Mouse (Mus musculus) embryonic facial prominence, embryonic 11.5 days (tissue): ENCODE results near the gene Six3. TPM values are rescaled to one million over a fixed set of nuclear protein-coding genes. Genes with fewer than 3 reads are reported as not detected.

Source experiments
- ATAC-seq: fragments of 200-750 bp; cut with Nextera tagmentation; replicated peaks from 2 replicates; pipeline ENCODE4 v1.8.0; 2017; ENCODE audit warnings: low read depth; ENCODE audit not compliant: insufficient number of reproducible peaks, low FRiP score, low TSS enrichment
- DNase-seq: peaks from one replicate; pipeline ENCODE4 v3.0.0-alpha.2; 2015; ENCODE audit warnings: low spot score
- H3K27ac ChIP-seq: fragments of 300-500 bp; sonication (generic); replicated peaks from 2 replicates; pipeline ENCODE4 v1.5.1; 2014; ENCODE audit warnings: mild to moderate bottlenecking, low read depth, low read length, control low read depth
- H3K27me3 ChIP-seq: fragments of 300-500 bp; sonication (generic); 2 replicates; pipeline ENCODE4 v1.6.1; 2014; ENCODE audit warnings: mild to moderate bottlenecking, low read length, moderate library complexity, mixed read lengths; ENCODE audit not compliant: control insufficient read depth, insufficient read depth
- H3K36me3 ChIP-seq: fragments of 300-500 bp; sonication (generic); replicated peaks from 2 replicates; pipeline ENCODE4 v1.6.1; 2014; ENCODE audit warnings: low read depth, mild to moderate bottlenecking, low read length, moderate library complexity, mixed read lengths; ENCODE audit not compliant: control insufficient read depth, insufficient read depth
- H3K4me1 ChIP-seq: fragments of 300-500 bp; sonication (generic); 2 replicates; pipeline ENCODE4 v1.6.1; 2014; ENCODE audit warnings: low read length, mixed read lengths; ENCODE audit not compliant: control insufficient read depth, insufficient read depth
- H3K4me2 ChIP-seq: fragments of 300-500 bp; sonication (generic); 2 replicates; pipeline ENCODE4 v1.6.1; 2014; ENCODE audit warnings: low read depth, mild to moderate bottlenecking, control low read depth, low read length, moderate library complexity
- H3K4me3 ChIP-seq: fragments of 300-500 bp; sonication (generic); 2 replicates; pipeline ENCODE4 v1.5.1; 2014; ENCODE audit warnings: low read depth, low read length, control low read depth
- H3K9ac ChIP-seq: fragments of 300-500 bp; sonication (generic); replicated peaks from 2 replicates; pipeline ENCODE4 v1.6.1; 2014; ENCODE audit warnings: mild to moderate bottlenecking, control low read depth, low read length
- H3K9me3 ChIP-seq: fragments of 300-500 bp; sonication (generic); replicated peaks from 2 replicates; pipeline ENCODE4 v1.6.1; 2016; ENCODE audit warnings: mild to moderate bottlenecking, low read length, inconsistent platforms, mixed read lengths; ENCODE audit not compliant: control insufficient read depth
- WGBS: fragments of 180-500 bp; shearing (Covaris S2); extraction: QIAGEN DNeasy Blood & Tissue Kit; methylation state at CpG from one replicate; pipeline ENCODE4 v1.1.7; 2014; 5-methylcytosine and 5-hydroxymethylcytosine counted together
- polyA plus RNA-seq: library from polyadenylated mRNA; unstranded; fragments of >200 nt; fragmentation: Nextera tagmentation; extraction: Ambion mirVana; gene quantifications from 2 replicates; pipeline ENCODE4 v1.2.1, GENCODE M21; 2014

Six3 gene
- polyA plus RNA-seq, 1 experiment from 2014 or later, result 9.5 TPM

DNA sequence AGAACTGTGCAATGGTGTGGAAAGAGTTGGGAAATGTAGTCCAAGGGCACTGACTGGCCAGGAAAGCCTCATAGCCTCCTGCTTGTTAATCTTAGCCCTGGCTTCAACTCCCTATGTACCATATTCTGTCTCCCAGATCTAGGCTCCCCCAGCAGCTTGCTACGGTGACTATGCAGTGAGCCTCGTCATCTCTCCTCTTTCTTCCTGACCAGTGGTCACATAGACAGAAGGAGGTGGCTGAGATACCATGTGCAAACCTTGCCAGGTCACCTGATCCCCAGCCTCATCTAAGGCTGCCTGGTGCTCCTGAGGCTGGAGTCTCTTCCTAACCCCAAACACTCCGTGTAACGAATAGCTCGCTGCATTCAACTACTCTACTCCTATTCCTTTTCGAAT is 6.7 kb downstream of the Six3 start:
- ATAC-seq (no peak), DNase-seq (peak; percentile 39)
- 0 out of 2 replicates have a peak overlapping the region, but pooled peaks have one; percentile 1 for H3K27ac ChIP-seq
- 0 out of 2 replicates have a peak overlapping the region, but pooled peaks have one; percentile 3 for H3K4me3 ChIP-seq
- 1% methylated on average over 6 of the region's 6 CpGs for WGBS
- 0 out of 2 replicates have a peak, but pooled peaks cover 4% of the 10 kb centered on the region for H3K4me1 ChIP-seq
- H3K27me3 ChIP-seq, result peaks cover 73% of the 10 kb centered on the region
- H3K9ac ChIP-seq, result no peak overlapping the region
- no peaks in the 10 kb centered on the region for H3K9me3 ChIP-seq
- peak overlapping the region; percentile 5; the same call in 1 of the 2 replicates for H3K4me2 ChIP-seq
- H3K36me3 ChIP-seq, result no peaks in the 10 kb centered on the region

- H3K9me3 ChIP-seq, result no peaks in the 10 kb centered on the region
- H3K9ac ChIP-seq, result peak overlapping the region; percentile 69
- peak; percentile 18; the same call in 1 of the 2 replicates for ATAC-seq
- peak overlapping the region; percentile 82 for H3K27ac ChIP-seq
- peaks cover 72% of the 10 kb centered on the region for H3K27me3 ChIP-seq
- under 1% methylated on average over 50 of the region's 54 CpGs for WGBS
- peak overlapping the region; percentile 48 for H3K4me2 ChIP-seq
- H3K36me3 ChIP-seq, result no peaks in the 10 kb centered on the region
- H3K4me3 ChIP-seq, result peak overlapping the region; percentile 41
- peak; percentile 72 for DNase-seq
- 0 out of 2 replicates have a peak, but pooled peaks cover 4% of the 10 kb centered on the region for H3K4me1 ChIP-seq
Measured at GRCm38 (mm10) chr17:85620680-85621504, 7.5 kb downstream of the Six3 start.

- peak overlapping the region; percentile 69 for H3K9ac ChIP-seq
- H3K4me3 ChIP-seq, result peak overlapping the region; percentile 41
- H3K36me3 ChIP-seq, result no peaks in the 10 kb centered on the region
- ATAC-seq (no peak), DNase-seq (peak; percentile 35)
- no peaks in the 10 kb centered on the region for H3K9me3 ChIP-seq
- H3K27ac ChIP-seq, result peak overlapping the region; percentile 82
- 0 out of 2 replicates have a peak, but pooled peaks cover 4% of the 10 kb centered on the region for H3K4me1 ChIP-seq
- under 1% methylated on average over 63 of the region's 67 CpGs for WGBS
- peak overlapping the region; percentile 48 for H3K4me2 ChIP-seq
- peaks cover 72% of the 10 kb centered on the region for H3K27me3 ChIP-seq
Measured at GRCm38 (mm10) chr17:85621505-85622310, 8.3 kb downstream of the Six3 start.

DNA sequence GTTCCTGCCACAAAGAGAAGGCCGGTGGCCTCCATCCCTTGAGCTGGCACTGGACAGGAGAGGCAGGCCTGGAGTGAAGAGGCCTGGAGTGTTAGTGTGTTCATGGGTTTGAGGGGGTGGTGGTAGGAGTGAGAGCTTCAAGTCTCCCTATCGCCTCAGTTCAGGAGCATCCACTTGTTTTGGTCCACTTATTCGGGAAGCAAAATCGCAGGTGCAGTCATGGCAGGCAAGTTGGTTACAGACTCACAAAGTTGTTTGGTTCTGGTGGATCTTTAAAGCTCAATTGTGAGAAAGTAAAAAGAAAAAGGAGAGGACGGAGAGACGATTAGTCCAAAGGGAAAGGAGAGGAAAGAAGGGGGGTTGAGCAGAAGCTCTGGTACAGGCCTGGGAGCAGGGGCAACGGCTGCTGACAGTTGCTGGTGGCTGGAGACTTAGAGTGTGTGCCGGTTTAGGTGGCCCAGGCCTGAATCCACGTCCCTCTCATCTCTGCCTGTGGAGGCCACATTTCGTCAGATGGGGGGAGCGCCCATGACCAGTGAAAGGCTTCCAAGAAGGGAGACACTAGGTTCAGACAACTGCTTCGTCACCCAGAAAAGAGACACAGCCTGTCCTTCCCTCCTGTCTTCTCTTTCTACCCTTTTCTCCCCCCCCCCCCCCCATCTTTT is 9.2 kb downstream of the Six3 start:
- H3K27me3 ChIP-seq, result peaks cover 73% of the 10 kb centered on the region
- ATAC-seq (no peak), DNase-seq (no peak)
- peak overlapping the region; percentile 69 for H3K9ac ChIP-seq
- H3K9me3 ChIP-seq, result no peaks in the 10 kb centered on the region
- no peak overlapping the region for H3K4me2 ChIP-seq
- peak overlapping the region; percentile 41 for H3K4me3 ChIP-seq
- no peaks in the 10 kb centered on the region for H3K36me3 ChIP-seq
- WGBS, result 3% methylated on average over 11 of the region's 12 CpGs
- H3K4me1 ChIP-seq, result 0 out of 2 replicates have a peak, but pooled peaks cover 4% of the 10 kb centered on the region
- peak overlapping the region; percentile 82 for H3K27ac ChIP-seq

- Histone ChIP-seq H3K36me3 (no peaks in the 10 kb centered on the region), H3K4me3 (peak overlapping the region; percentile 41), H3K4me2 (peak overlapping the region; percentile 24), H3K27ac (no peak overlapping the region), H3K9ac (peak overlapping the region; percentile 69), H3K4me1 (0 out of 2 replicates have a peak, but pooled peaks cover under 1% of the 10 kb centered on the region), H3K9me3 (no peaks in the 10 kb centered on the region), H3K27me3 (peaks cover 72% of the 10 kb centered on the region)
- under 1% methylated on average over 51 of the region's 52 CpGs for WGBS
- no peak for ATAC-seq
- peak; percentile 50 for DNase-seq
Measured at GRCm38 (mm10) chr17:85623161-85624050, 10.0 kb downstream of the Six3 start.

DNA sequence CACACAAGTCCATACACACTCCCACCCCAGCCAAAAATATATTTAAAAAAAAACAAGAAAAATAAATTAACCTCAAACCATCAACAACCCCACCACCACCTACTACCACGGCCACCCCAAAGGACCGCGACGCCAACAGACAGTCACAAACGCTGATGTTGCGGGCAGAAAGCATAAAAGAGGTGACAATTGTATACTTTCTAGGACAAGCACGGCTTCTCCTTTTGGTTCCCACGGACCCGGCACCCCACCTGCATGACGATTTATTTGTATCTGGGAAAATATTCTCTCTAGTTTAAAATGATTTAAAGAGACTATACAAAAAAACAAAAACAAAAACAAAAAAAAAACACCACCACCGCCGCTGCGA is 10.6 kb downstream of the Six3 start:
- no peaks in the 10 kb centered on the region for H3K36me3 ChIP-seq
- H3K27ac ChIP-seq, result no peak overlapping the region
- peaks cover 76% of the 10 kb centered on the region for H3K27me3 ChIP-seq
- WGBS, result under 1% methylated on average over 13 of the region's 13 CpGs
- no peak overlapping the region; the same call in 1 of the 2 replicates for H3K9ac ChIP-seq
- peak overlapping the region; percentile 41 for H3K4me3 ChIP-seq
- ATAC-seq (no peak), DNase-seq (no peak)
- H3K9me3 ChIP-seq, result no peaks in the 10 kb centered on the region
- no peak overlapping the region for H3K4me2 ChIP-seq
- no peaks in the 10 kb centered on the region for H3K4me1 ChIP-seq
